Mouse (Mus musculus) right cerebral cortex, postnatal 10 days (tissue): ENCODE data around the gene Cox8a.
A peak's percentile ranks its signal among the peaks of the same experiment; 100 is the strongest.

Experiments
- DNase-seq, 2 experiments: peaks; one replicate each; pipeline ENCODE4 v3.0.0; 2021; ENCODE audit warnings: low spot score in 2 of 2

Gene Cox8a

DNA sequence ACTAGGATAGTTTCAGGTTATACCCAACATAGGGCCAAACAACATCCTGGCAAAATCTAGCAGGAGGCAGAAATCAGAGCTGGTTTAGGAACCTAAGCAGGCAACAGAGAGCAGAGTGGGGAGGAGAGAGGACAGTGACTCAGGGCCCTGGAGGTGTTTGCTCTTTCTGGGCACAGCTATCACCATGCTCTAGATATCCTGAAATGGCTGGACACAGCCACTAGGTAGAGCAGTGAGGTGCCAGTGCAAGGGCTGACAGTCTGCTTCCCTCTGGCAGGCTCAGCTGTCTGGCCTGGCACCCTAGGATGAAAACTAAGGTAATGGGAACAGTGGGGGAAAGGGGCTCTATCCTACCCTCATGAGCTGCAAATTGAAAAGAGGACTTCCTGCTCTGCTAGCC is 6.1 kb upstream of the Cox8a start:
- DNase-seq, result no peak

- DNase-seq, result no peak
Observed at GRCm38 (mm10) chr19:7222196-7222595, 4.8 kb upstream of the Cox8a start.

GRCm38 (mm10) chr19:7218753-7219152 is 1.3 kb upstream of the Cox8a start:
- no peak for DNase-seq

DNA sequence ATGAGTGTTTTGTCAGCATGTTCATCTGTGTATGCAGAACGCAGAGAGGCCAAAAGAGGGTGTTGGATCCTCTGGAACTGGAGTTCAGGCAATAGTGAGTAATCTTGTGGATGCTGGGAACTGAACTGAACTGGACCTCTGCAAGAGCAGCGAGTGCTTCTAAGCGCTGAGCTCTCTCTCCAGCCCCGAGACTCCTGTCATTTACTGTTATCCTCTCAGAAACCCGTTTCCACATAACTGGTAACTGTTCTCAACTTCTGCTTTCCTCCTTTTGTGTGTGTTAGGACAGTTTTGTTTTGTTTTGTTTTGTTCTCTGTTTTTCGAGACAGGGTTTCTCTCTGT is 481 bp upstream of the Cox8a start:
- DNase-seq, result no peak

- DNase-seq, result peak in 1 of 2 experiments; percentile 61
Observed at GRCm38 (mm10) chr19:7214484-7214883, 2.9 kb downstream of the Cox8a start.

GRCm38 (mm10) chr19:7213010-7213409 is 4.4 kb downstream of the Cox8a start:
- no peak for DNase-seq

DNA sequence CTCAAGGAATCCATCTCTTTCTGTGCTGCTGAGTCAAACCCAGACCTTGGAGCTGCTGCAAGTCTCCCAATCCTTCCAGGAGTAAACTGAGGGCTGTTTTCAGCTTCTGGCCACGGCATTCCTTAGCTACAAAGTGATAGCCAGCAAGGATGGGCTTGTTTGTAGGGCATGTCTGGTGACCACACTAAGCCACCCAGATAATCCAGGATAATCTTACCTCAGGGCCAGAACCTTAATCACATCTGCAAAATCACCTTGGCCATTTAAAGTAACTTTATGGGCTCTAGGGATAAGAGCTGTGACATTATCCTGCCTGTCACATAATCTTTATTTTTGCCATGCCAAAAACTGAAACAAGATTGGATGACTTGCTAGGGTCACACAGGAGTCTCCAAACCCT is 5.2 kb downstream of the Cox8a start:
- DNase-seq, result no peak

DNA sequence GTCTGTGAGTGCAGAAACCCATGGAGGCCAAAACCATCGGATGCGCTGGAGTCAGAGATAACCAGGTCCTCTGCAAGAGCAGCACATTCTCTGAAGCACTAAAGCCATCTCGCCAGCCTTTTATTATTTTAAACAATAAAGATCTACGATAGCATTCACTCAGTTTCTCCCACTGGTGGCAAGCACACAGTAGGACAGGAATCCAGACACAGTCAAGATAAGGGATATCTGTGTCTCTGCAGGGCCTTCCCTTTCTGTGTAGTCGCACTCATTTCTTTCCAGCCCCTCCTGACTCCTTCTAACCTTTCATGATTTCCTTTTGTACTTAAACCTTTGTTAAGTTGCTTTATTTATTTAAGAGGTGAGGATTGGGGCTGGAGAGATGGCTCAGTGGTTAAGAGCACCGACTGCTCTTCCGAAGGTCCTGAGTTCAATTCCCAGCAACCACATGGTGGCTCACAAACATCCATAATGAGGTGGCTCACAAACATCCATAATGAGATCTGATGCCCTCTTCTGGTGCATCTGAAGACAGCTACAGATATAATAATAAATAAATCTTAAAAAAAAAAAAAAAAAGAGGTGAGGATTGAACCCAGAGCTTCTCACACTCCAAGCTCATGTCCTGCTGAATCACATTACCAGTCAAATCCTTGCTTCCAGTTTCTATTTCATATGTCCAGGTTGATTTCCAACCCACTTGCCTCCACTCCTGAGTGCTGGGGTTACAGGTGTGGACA is 7.3 kb downstream of the Cox8a start:
- DNase-seq, result no peak

- DNase-seq, result peak; percentile 96
Observed at GRCm38 (mm10) chr19:7205753-7206736, 11.4 kb downstream of the Cox8a start, which contains the start of gene Otub1. Otub1 (minus strand) TSS chr19:7206316.

DNA sequence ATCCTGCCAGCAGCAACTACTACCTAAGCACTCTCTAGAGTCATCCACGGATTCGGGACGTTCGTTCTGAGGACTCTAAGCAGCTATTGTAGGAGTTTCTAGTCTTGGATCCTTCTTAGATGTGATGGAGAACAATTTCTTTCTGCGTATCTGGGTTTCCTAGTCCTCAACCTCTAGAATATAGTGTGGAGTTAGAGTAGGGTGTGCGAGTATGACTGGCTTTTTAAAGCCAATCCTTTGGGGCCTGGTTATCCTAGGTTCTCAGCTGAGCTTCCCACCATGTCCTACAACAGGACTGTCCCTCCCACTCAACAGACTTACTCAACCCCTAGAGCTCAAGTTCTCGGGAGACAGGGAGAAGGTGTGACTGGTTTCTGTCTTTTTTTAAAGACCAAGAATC is 12.1 kb downstream of the Cox8a start:
- DNase-seq, result no peak

GRCm38 (mm10) chr19:7204898-7205297 is 12.5 kb downstream of the Cox8a start:
- no peak for DNase-seq

GRCm38 (mm10) chr19:7200427-7200826 is 17.0 kb downstream of the Cox8a start:
- no peak for DNase-seq

DNA sequence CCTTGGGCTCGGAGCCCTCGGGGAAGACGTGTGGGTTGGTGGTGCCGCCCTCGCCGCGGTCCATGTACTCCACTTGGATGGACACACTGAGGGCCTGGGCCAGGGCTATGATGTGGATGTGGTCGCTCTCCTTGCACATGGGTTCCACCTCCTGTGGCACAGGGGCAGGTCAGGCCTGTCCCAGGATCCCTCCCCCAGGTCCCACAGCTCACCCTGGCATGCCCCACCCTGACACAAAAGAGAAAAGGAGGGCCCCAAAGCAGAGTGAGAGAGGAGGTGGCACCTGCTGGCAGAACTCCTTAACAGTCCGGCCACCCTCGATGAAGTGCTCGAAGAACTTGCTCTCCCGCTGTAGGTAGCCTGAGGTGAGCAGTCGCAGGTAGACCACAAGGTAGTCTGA is 18.3 kb downstream of the Cox8a start:
- no peak for DNase-seq

DNA sequence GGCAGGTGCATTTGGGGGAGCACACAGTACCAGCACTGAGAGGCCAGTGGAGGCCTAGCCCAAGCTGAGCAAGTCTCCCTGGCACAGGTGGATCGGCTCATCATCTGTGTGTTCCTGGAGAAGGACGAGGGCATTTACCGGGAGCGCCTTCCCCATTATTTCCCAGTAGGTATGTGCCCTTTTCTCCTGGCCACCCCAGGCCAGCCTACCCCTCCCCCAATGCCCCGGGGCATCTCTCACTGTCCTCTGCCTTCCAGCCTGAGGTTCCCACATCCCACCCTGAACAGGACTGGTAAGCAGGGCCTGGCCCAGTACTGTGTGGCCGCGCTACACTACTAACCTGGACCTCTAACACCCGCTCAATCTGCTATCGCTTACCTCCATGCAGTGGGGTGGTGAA is 20.0 kb downstream of the Cox8a start:
- no peak for DNase-seq

GRCm38 (mm10) chr19:7196741-7197270 is 20.6 kb downstream of the Cox8a start:
- DNase-seq, result no peak

DNA sequence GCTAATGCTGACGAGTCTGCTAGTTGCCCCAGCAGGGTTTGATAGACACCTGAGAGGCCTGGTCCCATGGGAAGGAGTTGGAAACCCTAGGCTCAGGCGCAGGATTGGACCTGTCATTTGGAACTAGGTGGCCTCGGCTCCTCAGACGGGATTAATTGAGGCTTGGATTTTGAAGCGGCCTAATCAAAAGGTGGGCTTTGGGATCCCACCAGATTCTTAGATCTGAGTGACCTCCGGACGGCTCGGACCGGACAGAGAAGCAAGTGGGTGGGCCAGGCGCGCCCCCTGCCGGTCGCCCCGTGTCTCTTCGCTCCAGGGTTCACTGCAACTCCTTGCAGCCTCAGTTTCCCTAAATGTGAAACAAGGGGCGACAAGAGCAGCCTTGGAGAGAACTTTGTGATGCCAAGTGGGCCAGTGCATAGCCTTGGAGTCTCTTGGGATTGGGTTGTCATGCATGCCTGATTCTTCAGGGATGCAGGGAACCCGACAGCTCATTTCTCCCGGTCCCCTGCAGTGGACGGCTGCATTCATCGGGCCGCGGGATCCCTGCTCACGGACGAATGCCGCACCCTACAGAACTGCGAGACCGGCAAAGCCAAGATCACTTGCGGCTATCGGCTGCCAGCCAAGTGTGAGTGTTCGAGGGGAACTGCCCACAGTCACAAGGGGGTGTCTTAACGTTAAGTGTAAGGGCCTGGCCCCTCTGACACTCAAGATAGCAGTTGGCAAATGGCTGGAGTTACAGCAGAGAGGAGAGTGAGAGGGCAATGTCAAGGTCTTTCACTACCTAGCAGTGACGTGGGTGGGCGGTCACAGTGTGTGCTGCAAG is 21.3 kb downstream of the Cox8a start:
- DNase-seq, result peak; percentile 55 to 65

GRCm38 (mm10) chr19:7192561-7192967 is 24.9 kb downstream of the Cox8a start:
- DNase-seq, result no peak

DNA sequence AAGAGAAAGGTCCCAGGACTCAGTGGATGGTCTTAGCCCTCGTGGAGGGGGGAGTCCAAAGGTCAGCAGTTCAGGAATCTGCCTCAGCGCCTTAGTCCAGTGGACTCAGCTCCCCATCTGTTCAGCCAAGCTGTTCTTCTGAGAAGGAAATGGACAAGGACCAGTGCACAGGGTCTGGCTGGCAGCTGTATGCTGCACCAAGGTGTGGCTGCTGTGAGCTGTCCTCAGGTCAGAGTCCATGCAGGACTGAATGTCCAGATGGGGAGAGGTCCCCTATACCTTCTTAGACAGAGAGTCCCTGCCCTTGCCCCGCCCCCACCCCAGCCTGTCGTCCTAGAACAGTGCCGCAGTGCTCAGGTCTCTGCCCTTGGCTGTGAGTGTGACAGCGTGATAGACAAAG is 25.8 kb downstream of the Cox8a start:
- no peak for DNase-seq

DNA sequence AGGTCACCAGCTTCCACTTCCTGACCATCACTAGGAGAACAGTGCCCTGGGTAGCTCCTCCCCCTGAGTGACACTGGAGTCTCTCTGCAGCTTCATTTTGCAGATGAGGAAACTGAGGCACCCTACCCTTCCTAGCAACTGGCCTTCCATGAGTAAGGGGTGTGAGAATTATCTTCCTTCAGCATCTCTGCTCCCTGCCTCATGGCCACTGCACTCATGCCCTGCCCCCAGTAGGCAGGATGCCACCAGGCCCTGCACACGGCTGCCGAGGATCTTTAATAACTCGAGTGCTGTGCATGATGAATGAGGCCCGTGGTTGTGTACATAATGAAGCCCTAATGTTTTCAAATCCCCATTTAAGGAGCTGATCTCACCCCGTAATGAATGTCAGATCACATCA is 26.4 kb downstream of the Cox8a start:
- no peak for DNase-seq

- no peak for DNase-seq
Observed at GRCm38 (mm10) chr19:7189026-7189425, 28.4 kb downstream of the Cox8a start.

DNA sequence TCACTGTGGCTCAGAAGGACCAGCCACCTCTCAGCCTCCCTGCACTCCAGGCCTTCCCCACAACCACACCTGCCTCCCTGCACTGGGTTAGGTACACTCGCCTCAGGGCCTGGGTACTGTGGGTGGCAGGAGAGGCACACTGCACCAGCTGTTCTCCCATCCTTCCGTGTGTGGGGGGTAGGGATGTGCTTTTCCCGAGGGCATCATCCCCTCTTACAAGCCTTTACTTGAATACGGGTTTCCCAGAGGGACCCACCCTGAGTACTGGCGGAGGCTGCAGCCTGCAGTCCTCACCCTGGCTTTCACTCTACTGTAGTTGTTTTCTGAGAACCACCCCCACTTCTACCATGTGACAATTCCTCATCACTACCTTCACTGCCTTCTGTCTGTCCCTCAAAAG is 30.3 kb downstream of the Cox8a start:
- no peak for DNase-seq
